Mouse (Mus musculus): ENCODE measurements around the gene Nubpl.
"Not testable (repeated sequence)": the region's sequence is repeated elsewhere in the genome, so short reads cannot be mapped to it uniquely, and the experiment has no call there.

Nubpl gene

DNA sequence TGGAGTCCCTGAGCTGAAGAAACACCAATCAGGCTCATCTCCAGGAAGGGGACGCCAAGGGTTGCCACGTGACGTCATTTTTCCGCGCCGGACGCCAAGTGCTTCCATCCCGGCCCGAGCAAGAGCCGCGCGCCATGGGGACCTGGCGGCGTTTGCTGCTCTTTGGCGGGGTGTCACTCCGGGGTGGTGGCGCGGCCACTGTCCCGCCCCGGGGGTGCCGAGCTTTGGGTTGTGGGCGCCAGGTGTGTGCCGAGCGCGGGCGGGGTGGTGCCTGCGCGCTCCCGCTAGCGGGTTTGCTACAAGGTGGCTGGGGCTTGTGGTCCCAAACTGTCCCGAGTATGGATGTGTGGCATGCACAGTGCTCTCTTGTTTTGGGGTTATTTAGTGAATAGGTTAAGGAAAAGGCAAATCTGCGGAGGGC, at the start of gene Nubpl:
Gene Nubpl, plus strand, starts transcription at position 88 of the 421 bp plus-strand sequence.
- DNase-seq (ENCODE audit: low spot score in 2 of 2): peak; percentile 88 to 92

DNA sequence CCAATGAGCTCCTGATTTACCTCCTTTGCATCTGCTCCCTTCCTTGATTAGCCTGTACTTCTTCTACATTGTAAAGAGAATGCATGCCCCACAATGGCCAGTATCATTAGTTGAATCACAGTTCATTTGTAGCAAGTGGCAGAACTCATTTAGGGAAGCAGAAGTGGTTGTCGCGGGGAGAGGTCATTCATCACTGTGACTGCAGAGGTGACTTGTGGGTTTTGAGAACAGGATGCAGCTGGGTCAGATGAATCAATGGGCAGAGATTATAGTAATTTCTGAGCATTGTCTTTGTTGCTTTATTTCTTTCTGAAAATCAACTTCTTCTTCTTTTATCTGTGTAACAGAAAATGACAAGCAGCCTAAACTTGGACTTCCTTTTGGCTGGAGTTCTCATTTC, 48.2 kb upstream of the Nubpl start:
- DNase-seq (ENCODE audit: low spot score in 2 of 2): no peak

DNA sequence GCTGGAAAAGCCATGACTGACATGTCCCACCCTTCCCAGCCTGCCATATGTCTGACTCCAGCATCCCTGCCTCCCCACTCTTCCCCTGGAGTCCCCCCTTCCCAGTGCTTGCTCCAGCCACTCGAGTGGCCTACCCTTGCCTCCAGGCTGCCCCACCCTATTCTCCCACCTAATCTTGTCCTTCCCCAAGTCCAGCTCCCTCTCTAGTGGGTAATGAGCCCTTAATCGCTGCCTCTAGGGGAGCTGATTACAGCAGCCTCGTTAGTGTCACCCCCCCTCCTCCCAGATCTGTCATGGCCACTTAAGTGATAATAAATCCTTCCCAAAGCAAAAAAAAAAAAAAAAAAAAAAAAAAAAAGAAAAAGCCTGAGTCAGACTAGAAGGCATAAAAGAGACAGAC, 18.2 kb upstream of the Nubpl start:
- not testable (repeated sequence) for DNase-seq (ENCODE audit: low spot score in 2 of 2)

DNA sequence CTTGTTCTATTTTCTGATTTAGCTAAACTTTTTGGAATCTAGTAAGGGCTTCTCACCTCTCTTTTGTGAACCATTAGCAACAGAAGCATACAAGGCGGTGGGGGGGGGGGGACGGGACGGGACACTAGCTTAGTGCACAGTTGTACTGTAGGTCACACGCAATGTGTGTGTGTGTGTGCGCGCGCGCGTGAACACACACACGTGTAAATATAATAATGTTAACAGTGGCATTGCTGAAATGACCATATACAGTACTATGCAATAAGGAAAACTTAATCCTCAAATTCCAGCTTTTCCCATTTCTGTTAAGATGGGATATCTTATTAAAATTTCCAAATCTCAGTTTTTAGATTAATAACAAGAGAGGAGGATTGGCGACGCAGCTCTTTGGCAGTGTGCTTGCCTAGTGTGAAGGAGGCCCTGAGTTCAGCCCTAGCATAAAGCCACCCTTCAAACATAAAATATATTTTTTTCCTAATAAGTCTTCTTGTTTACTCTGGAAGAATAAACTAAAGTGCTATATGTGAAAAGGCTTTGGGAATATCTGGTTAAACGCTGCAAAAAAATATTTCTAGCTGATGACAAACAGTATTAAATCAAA, 388 bp upstream of the Nubpl start:
- DNase-seq (ENCODE audit: low spot score in 2 of 2): no peak

DNA sequence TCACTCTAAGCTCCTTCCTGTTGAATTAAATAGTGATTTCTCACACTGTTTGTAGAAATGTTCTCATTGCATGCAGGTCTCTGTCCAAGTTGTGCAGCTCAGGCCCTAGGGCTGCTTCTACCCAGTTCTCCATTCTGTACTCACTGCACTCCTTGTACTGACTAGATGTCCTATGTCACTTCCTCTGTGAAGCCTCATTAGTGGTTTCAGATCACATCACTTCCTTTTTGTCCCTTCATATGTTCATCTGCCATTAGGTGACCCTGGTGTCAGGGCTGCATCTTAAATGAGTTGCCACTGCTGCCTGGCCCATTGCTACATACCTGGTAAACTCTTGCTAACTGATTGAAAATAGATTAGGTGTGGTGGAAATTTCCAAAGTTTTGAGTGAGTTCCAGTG, 22.7 kb downstream of the Nubpl start:
- DNase-seq (ENCODE audit: low spot score in 2 of 2): no peak

DNA sequence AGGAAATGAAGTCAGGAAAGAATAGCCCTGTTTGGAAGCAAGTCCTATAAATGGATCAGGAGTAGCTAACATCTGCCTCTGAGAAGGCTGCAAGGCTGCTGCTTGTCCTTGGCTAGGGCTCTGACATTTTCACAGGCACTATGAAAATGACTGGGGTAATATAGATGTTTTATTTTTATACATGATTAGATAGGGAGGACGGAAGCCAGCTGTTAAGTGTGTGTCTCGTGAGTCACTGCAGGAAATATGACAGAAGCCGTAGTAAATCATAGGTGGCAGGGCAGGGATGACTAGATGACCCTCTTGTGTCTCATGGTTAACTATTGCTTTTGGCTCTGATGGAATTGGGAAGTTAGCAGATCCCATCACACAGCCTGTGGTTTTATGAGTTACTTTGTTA, 28.9 kb downstream of the Nubpl start:
- DNase-seq (ENCODE audit: low spot score in 2 of 2): no peak

DNA sequence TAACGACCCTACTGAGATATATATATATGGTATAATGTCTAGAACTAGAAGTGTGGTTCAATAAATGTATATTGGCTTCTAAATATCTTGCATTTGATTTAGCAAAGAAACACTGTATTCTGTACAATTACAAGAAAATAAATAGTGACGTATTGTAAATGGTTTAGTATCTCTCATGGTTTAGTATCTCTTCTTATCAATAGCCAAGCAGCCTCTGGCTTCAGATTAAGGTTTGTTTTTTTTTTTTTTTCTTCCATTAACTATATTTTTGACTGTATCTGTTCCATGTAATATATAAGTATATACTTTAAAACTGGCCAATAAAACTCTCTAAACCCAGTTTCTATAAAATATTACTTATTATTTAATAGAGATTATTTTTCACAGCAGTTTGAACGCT, 31.5 kb downstream of the Nubpl start:
- no peak for DNase-seq (ENCODE audit: low spot score in 2 of 2)

DNA sequence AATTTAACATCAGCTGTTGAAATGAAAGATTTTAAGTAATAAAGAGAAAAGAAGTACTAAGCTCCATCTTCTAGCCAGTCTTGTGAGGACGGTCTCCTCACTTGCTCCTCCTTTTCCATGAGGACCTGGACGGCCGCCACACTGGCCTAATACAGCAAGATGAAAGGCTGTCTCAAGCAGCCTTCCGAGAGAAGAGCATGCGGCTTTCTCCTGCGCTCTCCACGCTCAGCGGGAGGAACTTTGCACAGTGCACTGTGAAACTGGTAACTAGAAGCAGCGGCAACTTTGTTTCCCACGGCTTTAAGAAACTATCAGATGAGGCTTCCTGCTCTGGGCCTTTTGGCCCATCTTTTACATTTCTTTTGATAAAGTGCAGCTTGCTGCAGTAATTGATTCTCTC, 34.7 kb downstream of the Nubpl start:
- no peak for DNase-seq (ENCODE audit: low spot score in 2 of 2)

DNA sequence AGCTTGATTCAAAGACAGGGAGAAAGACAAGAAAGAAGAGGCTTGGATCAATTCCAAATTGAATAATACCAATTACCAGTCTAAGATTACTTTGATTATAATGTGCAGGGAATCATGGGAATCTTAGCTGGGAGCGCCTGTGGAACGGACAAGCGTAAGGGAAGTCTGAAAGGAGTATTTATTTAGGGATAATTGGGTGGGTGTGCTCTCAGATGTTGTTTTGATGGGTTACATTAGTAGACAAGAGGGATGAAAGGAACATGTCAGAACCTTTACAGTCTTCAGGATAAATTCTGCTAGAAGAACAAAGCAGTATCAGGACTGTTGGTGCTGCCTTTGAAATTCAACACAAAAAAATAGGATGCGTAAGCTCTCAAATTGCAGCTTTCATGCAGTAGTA, 40.8 kb downstream of the Nubpl start:
- no peak for DNase-seq (ENCODE audit: low spot score in 2 of 2)

DNA sequence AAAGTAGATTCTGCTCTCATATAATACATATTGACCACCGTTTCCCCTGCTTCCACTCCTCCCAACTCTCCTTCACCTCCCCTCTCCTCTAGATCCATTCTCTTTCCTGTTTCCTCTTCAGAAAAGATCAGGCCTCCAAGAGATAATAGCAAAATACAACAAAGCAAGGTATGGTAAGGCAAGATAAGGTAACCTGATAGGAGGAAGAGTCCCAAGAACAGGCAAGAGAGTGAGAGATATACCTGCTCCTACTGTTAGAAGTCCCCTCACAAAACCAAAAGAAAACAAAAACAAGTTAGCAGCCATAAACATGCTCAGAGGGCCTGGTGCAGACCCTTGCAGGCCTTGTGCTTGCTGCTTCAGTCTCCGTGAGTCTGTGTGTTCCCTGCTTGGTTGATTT, 49.1 kb downstream of the Nubpl start:
- DNase-seq (ENCODE audit: low spot score in 2 of 2): no peak

DNA sequence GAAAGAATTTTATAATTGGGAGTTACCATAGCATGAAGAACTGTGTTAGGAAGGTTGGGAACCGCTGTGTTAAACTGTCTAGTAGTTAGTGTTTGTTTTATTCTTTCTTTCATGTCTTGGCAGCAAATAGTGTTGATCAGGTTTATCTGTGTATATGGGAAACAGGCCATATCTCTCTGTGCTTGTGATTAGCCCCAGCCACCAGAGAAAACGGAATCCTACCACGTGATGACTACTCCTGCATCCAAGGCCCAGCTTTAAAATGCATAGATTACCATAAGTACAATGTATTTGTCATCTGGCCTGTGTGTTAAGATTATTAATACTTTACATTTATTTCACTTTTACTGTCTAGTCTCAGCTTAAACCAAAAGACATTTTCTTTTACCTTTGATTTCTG, 51.9 kb downstream of the Nubpl start:
- DNase-seq (ENCODE audit: low spot score in 2 of 2): no peak

DNA sequence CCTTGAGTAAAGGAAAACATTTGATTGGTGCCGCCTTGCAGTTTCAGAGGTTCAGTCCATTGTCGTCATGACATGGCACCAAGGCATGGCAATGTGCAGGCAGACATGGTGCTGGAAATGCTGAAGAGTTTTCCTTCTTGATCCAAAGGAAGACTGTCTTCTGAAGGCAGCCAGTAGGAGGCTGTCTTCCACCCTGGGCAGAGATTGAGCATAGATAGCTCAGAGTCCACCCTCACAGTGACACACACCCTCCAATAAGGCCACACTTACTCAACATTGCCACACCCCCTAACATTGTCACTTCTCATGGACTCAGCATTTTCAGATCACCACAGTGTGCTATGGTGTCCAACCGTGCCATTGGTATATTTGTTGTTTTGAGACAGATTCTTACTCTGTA, 54.5 kb downstream of the Nubpl start:
- no peak for DNase-seq (ENCODE audit: low spot score in 2 of 2)

DNA sequence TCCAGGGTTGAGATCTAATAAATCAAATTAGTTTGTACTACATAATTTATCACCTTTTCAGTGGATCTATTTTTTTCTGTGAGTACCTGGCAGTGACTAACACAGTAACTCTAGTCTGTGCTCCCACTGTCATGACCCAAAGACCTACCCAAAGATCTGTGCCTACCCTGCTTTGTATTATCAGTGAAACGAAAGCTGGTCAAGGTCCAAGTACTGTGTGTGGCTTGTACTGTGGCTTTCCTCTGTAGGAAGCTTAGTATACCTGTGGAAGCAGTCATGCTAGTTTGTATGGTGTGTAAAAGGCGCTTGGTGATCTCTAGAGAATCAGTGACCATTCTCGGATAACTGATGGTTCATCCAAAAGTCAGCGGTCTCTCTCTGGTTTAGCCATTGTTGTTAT, 57.4 kb downstream of the Nubpl start:
- DNase-seq (ENCODE audit: low spot score in 2 of 2): no peak

DNA sequence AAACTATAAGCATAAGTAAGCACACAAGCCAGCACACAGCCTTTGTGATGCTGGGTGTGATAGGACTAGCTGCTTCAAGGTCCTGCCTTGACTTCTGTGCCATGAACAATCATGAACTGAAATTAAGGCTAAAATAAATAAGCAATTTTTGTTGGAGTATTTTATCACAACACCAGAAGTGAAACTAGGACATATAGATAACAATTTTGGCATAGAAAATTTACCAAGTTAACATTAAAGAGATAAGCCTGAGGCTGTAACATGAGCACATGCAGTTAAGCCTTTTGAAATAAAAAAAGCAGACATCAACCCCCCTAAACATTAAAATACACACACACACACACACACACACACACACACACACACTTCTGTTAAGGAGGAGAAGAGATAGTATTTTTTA, 66.9 kb downstream of the Nubpl start:
- DNase-seq (ENCODE audit: low spot score in 2 of 2): no peak

DNA sequence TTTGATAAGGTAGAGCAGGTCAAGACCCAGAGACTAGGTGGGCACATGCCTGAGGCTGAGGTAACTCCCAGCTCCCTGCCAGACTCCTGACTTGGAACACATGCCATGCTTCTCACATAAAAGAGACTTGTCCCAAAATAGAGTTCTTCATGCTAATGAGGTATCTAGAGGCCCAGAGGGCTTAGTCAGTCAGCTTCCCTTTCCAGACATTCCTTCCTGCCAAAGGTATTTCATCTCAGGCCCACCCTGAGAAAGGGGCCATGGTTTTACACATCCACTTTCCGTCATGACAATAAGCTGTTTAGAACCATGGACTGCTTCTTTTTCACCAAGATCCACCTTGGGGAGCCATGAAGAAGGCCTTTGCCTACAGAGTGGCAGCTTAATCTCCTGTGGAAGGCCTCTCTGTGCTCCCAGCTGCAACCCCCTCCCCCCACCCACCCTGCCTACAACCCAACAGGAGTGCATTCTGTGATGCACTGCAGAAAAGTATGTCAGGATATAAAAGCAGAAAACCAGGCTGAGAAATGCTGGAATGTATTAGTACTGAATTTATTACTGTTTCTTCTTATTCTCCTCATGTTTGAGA, 88.8 kb downstream of the Nubpl start:
- no peak for DNase-seq (ENCODE audit: low spot score in 2 of 2)

DNA sequence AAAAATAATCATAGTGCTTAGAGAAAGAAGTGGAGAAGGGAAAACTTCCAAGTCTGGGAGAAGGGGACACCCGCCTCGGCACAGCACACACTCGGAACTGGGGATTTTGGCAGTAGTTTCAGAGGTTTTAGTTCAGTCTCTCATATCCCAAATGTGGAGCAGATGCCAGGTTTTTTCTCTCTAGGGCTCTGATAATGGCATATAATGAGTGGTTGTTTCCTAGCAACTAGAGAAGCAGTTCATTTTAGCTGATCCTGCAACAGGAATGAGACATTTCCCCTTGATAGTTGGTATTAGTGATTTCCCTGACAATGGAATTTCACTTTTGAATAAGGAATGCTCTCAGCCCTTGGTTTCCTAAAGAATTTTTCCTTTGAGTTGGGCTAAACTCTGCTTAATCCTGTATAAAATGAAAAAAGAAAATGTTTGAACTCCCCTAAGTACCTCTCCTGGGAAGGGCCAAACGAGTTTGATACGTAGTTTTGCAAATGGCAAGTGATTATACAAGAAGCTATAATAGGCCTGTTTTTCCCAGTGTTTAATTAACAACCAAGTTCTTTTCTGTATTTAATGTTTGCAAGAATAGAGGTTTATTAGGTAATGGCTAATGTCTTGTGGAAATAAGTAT, 89.5 kb downstream of the Nubpl start:
- no peak for DNase-seq (ENCODE audit: low spot score in 2 of 2)

DNA sequence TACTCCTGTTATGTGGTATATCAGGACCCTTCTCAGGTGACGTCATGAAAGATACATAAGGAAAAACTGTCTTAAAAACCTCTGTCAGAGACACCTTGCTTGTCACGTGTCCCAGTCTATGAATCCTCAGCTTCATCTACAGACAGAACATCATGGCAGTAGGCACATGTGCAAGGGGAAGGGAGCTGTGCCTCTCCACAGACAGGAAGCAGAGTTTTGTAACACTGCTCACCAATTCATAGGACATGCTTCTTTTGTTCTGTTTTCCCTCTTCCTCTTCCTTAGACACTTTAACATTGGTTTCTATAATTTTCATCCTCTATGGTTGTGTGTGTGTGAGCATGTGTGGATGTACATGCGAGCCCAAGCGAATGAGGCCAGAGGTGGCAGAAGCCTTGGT, 100.9 kb downstream of the Nubpl start:
- no peak for DNase-seq (ENCODE audit: low spot score in 2 of 2)

DNA sequence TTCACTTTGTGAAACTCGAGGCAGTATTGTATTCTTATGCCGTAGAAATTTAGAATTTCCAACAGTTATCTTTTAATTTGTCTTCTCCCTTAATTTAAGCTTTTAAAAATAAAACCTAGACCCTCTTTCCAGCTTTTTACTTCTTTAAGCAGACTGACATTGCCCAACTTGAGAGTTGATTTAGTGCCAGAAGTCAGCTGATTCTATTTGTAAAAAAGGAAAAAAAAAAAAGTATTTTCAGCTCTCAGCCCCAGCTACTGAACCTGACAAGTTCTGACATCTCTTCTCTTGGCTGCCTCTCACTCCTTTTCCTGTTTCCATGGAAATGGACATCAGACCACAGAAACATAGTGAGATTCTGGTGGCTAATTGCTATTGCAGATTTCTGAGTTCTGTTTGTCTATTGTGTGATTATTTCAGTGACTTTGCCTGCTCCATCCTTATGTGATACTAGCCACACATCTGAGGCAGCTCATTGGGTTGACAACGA, 111.6 kb downstream of the Nubpl start:
- no peak for DNase-seq (ENCODE audit: low spot score in 2 of 2)

DNA sequence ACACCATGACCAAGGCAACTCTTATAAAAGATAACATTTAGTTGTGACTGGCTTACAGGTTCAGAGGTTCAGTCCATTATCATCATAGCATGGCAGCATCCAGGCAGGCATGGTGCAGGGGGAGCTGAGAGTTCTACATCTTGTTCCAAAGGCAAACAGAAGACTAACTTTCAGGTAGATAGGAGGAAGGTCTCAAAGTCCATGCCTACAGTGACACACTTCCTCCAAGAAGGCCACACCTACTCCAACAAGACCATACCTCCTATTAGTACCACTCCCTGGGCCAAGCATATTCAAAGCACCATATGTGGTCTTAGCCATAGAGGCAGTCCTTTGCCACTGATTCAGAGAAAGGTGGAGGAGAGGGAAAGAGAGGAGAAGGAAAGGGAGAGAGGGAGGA, 113.6 kb downstream of the Nubpl start:
- DNase-seq (ENCODE audit: low spot score in 2 of 2): no peak

DNA sequence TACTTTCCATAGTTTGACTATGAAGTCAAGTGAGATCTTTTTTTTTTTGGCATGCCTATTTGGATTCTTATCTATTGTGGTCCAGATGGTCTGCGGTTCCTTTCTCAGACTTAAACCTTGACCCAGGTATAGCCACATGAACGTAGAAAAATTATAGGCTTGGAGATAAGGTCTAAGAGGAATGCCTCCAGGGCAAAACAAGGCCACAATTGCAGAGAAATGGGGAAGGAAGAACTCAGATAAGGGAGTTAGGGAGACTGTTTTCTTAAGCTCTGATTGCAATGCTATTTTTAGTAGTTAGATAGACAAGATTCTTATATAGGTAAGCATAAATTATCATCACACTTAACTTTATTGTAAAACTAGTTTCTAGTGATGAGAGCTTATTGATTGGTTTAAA, 117.3 kb downstream of the Nubpl start:
- no peak for DNase-seq (ENCODE audit: low spot score in 2 of 2)

DNA sequence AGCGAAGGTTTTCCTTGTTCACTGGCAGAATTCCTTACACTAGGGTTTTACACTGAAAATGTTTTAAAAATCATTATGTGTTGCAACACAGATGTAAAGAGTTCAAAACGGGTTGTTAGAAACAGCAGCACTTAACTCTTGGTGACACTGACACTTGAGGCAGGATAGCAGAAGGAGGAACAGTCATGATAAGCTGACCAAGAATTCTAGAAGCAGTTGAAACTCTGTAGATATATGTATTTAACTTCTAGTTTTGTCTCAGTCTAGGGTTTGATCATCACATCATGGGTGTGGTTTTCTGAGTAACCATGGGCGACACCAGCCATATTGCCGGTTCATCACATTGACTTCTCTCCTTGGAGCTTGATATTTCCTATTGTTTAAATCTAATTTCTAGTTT, 127.4 kb downstream of the Nubpl start:
- DNase-seq (ENCODE audit: low spot score in 2 of 2): no peak

DNA sequence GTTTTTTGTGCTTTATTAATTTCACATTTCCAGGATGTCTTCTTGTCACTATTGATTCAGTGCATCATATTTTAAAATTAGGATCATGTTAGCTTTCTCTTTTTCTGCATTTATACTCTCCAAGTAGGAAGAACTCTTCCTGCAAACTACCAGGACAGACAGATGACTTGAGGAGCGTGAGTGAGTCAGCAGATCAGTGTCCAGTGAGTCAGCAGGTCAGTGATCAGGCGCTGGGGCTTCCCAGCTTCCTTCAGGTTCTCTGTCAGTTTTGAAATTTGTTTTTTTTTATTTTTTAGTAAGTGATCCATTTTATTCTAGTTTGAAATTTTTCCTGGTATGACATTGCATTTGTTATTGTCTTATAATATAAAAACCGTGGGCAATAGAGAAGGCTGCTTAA, 131.2 kb downstream of the Nubpl start:
- no peak for DNase-seq (ENCODE audit: low spot score in 2 of 2)

DNA sequence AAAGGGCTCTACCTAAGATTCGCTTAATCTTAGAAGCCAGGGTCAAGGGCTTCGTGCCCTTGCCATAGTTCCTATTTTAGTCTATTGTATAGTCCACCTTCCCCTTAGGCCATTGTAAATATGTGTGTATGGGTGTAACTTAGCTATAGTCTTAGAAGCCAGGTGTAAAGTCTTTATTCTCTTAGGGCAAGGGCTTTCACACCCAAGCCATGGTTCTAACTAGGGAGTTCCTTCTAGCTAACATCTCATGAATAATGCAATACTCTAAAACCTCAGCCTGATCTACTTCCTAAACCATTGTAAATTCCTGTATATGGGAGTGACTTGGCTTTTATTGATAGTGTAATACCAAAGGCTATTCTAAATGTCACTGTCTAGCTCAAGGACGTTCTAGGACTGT, 134.4 kb downstream of the Nubpl start:
- not testable (repeated sequence) for DNase-seq (ENCODE audit: low spot score in 2 of 2)

DNA sequence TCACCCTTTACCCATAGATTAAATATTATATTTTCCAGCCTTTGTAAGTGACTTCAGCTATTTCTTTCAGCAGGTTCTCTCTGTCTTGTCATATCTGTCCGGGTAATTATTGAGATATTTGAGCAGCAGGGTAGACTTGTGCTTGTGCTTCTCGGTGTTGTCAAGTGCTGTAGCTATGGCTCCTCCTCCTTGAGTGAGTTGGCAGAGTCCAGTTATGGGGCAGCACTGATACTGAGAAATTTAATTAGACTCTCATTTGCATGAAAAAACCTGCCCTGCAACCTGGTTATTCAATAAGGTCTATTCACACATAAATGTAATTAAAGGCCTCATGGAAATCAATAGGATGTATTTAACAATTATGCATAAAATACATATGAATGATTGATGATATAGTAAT, 145.2 kb downstream of the Nubpl start:
- DNase-seq (ENCODE audit: low spot score in 2 of 2): no peak
